In the genomic region with DNA sequence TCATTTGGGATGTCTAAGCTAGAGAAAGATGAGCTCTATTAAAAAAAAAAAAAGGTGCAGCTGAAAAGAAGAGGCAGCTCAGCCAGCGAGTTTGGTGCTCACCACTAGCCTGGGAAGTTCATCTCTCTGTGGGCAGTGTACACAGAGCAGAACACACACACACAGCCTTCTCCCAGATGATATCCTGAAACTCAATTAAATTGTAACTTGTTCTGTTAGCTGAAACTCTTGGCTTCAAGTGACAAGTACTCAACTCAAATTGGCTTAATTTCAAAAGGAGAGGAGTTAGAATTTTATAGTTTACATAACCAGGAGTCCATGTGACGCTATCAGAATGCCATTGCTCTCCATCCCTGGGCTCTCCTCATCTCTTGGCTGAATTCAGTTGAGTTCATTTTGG, we compare ENCODE assay signal across 22 mouse cellular contexts.
"Had no signal": no experiment of that assay in that cellular context is flagged by ENCODE, and none has a peak within 500 bp of the region (broad histone marks: within the 10 kb centered on the region; RNA-seq: fewer than 3 reads in every experiment).

No protein-coding gene starts in this region.

- H3K9ac ChIP-seq: intestine, embryonic 15.5 days; kidney, embryonic 15.5 days; limb, embryonic 12.5 days; limb, embryonic 15.5 days; liver, embryonic 13.5 days; neural tube, embryonic 12.5 days; neural tube, embryonic 15.5 days had no signal

- H3K36me3 ChIP-seq: intestine, embryonic 15.5 days; kidney, embryonic 15.5 days; limb, embryonic 12.5 days; limb, embryonic 15.5 days; liver, embryonic 13.5 days; midbrain, embryonic 10.5 days; neural tube, embryonic 12.5 days; neural tube, embryonic 15.5 days had no signal

- H3K27ac ChIP-seq: intestine, embryonic 15.5 days; kidney, embryonic 15.5 days; limb, embryonic 12.5 days; limb, embryonic 15.5 days; liver, embryonic 13.5 days; midbrain, embryonic 10.5 days; neural tube, embryonic 12.5 days; neural tube, embryonic 15.5 days; stomach, postnatal 0 days had no signal

- H3K4me2 ChIP-seq: intestine, embryonic 15.5 days; kidney, embryonic 15.5 days; limb, embryonic 12.5 days; limb, embryonic 15.5 days; liver, embryonic 13.5 days; neural tube, embryonic 12.5 days; neural tube, embryonic 15.5 days had no signal

- H3K9me3 ChIP-seq: intestine, embryonic 15.5 days; kidney, embryonic 15.5 days; limb, embryonic 12.5 days; limb, embryonic 15.5 days; liver, embryonic 13.5 days; midbrain, embryonic 10.5 days; neural tube, embryonic 12.5 days; neural tube, embryonic 15.5 days had no signal

- DNase-seq: kidney, adult 11 months; kidney, postnatal 10 days; kidney, postnatal 4 days; left cerebral cortex, postnatal 4 days; liver, embryonic 13.5 days; lung, postnatal 36 days; midbrain, embryonic 14.5 days; right cerebral cortex, adult 18-20 months; right cerebral cortex, postnatal 14 days; right cerebral cortex, postnatal 4 days; thymus, adult 2 months; thymus, postnatal 14 days; thymus, postnatal 4 days had no signal

- ATAC-seq: intestine, embryonic 15.5 days had no signal

- H3K4me3 ChIP-seq: intestine, embryonic 15.5 days; kidney, embryonic 15.5 days; limb, embryonic 12.5 days; limb, embryonic 15.5 days; liver, embryonic 13.5 days; megakaryocyte, embryonic 14.5 days; midbrain, embryonic 10.5 days; neural tube, embryonic 12.5 days; neural tube, embryonic 15.5 days had no signal

- H3K27me3 ChIP-seq: intestine, embryonic 15.5 days; kidney, embryonic 15.5 days; limb, embryonic 12.5 days; limb, embryonic 15.5 days; liver, embryonic 13.5 days; megakaryocyte, embryonic 14.5 days; neural tube, embryonic 12.5 days; neural tube, embryonic 15.5 days had no signal

- H3K4me1 ChIP-seq: intestine, embryonic 15.5 days; kidney, embryonic 15.5 days; liver, embryonic 13.5 days; megakaryocyte, embryonic 14.5 days; midbrain, embryonic 10.5 days; neural tube, embryonic 12.5 days; neural tube, embryonic 15.5 days had no signal
